Mouse (Mus musculus): Measurements from ENCODE around the gene Tsen34. TPM values are rescaled to one million over a fixed set of nuclear protein-coding genes. Genes with fewer than 3 reads are reported as not detected.
"Not testable (repeated sequence)": the region's sequence is repeated elsewhere in the genome, so short reads cannot be mapped to it uniquely, and the experiment has no call there.

Gene Tsen34
- polyA plus RNA-seq, 1 experiment from 2014 or later: 59.0 TPM

DNA sequence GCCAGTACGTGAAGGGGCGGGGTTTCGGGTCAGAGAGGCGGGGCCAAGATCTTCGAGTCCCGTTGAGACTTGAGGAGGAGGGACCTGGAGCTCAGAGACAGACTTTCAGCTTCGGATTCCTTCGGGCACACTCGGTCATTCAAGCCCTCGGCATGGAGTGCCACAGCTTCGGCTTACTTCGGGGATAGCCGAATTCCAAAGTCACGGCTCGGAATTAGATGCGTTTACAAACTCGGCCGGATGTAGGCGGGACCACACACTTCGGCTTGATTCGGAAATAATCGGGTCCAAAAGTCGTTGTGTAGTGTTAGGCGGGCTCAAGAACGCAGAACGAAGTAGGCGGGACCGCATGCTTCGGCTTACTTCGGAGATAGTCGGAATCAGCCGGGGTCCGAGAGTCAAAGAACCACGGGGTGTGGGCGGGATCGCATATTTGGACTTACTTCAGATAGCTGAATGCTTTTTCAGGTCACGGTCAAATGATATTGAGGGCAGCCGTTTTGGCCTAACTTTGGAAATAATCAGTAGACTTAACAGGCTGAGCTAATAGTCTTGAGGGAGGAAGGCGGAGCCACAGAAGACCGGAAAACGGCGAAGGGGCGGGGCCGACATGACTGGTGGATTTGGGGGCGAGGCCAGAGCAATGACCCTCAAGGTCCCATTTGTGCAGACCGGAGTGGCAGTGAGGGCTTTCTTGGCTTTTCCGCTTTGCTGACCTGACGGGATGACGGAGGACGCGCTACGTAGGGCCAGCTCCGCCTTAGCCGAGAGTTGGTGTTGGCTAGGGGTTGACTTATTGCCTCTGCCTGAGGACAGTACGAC, 535 bp downstream of the Tsen34 start, which contains the start of gene Mboat7:
Gene Mboat7, minus strand, starts transcription at position 537 of the 822 bp plus-strand sequence.
- H3K4me2 ChIP-seq: peak within 1 kb of the TSS; percentile 96
- ATAC-seq: peak; percentile 83
- peaks cover 39% of the 10 kb centered on the region for H3K4me1 ChIP-seq
- H3K27me3 ChIP-seq (replicated peaks): no peaks in the 10 kb centered on the region
- WGBS (ENCODE audit: insufficient replicate concordance): under 1% methylated on average over 55 of the region's 55 CpGs
- H3K4me3 ChIP-seq: peak within 1 kb of the TSS; percentile 71
- no peaks in the 10 kb centered on the region for H3K9me3 ChIP-seq (replicated peaks)
- peaks cover 28% of the 10 kb centered on the region for H3K36me3 ChIP-seq
- peak within 1 kb of the TSS; percentile 87 for H3K27ac ChIP-seq
- H3K9ac ChIP-seq: peak within 1 kb of the TSS; percentile 82

DNA sequence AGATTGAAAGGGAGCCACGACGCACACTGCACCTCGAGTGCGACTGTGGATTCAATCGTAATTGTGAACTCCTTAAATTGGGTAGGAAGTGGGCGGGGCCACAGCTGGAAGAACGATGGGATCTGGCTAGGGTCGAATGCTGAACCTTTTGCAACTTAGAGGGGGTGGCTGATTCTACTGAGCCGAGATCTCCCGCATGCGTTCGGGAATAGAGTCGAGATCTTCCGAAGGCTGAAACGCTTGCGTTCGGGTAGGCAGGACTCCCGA, 1.1 kb downstream of the Tsen34 start:
- H3K36me3 ChIP-seq: peaks cover 29% of the 10 kb centered on the region
- H3K4me3 ChIP-seq: peak overlapping the region; percentile 71
- H3K9ac ChIP-seq: peak overlapping the region; percentile 82
- no peaks in the 10 kb centered on the region for H3K9me3 ChIP-seq (replicated peaks)
- H3K4me2 ChIP-seq: peak overlapping the region; percentile 96
- no peak for ATAC-seq
- H3K4me1 ChIP-seq: peaks cover 39% of the 10 kb centered on the region
- under 1% methylated on average over 18 of the region's 18 CpGs for WGBS (ENCODE audit: insufficient replicate concordance)
- no peaks in the 10 kb centered on the region for H3K27me3 ChIP-seq (replicated peaks)
- peak overlapping the region; percentile 87 for H3K27ac ChIP-seq

DNA sequence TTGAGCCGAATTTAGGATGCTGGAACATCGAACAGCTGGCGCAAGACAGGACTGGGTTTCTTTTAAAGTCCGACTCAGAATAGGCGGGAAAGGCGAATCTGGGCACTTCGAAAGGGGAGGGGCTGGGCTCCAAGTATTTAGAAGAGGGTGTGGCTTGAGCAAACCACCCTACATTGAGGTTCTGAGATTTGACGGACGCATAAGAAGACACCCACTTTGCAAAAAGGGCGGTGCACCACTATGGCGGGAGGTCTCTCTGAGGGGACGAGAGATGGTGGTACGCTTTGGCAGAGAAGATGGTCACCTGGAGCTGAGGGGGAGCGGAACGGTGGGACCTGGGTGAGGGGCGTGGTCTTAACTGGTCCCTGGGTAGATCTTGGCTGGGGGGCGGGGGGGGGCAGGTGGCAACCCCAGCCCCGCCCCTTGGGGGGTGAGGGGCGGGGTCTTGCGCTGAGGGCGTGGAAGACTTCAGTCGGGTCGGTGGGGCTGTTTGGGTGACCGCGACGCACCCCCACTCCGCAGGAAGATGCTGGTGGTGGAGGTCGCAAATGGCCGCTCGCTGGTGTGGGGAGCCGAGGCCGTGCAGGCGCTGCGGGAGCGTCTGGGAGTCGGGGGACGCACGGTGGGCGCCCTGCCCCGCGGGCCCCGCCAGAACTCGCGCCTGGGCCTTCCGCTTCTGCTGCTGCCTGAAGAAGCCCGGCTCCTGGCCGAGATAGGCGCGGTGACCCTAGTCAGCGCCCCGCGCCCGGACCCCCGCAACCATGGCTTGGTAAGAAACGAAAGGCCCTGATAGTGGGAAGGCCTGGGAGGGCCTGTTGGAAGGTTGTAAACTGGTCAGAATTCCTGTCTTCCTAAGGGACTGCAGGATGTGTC, 1.6 kb downstream of the Tsen34 start:
- ATAC-seq: peak; percentile 45

DNA sequence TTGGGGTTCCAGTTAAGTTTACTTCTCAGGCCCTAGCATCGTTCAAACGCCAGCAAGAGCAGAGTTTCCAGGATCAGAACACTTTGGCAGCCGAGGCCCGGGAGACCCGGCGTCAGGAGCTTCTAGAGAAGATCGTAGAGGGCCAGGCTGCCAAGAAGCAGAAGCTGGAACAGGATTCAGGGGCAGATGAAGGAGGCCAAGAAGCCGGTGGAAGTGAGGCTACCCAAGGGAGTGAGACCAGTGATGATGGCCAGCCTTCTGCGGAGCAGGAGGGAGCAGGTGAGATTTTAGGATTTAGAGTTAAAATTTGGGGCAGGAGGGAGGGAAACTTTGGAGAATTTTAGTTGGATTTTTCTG, 2.3 kb downstream of the Tsen34 start:
- not testable (repeated sequence) for H3K9me3 ChIP-seq (replicated peaks); H3K27me3 ChIP-seq (replicated peaks); H3K27ac ChIP-seq; ATAC-seq
- Histone ChIP-seq H3K36me3 (peaks cover 38% of the 10 kb centered on the region), H3K4me3 (peak overlapping the region; percentile 71), H3K4me2 (peak overlapping the region; percentile 96), H3K9ac (peak overlapping the region; percentile 82), H3K4me1 (peaks cover 39% of the 10 kb centered on the region)
- WGBS (ENCODE audit: insufficient replicate concordance): 6% methylated on average over 9 of the region's 9 CpGs

More for the DNA sequence above, 1.6 kb downstream of the Tsen34 start:
- peak overlapping the region; percentile 82 for H3K9ac ChIP-seq
- H3K4me3 ChIP-seq: peak overlapping the region; percentile 71
- peak overlapping the region; percentile 87 for H3K27ac ChIP-seq
- peaks cover 39% of the 10 kb centered on the region for H3K4me1 ChIP-seq
- no peaks in the 10 kb centered on the region for H3K27me3 ChIP-seq (replicated peaks)
- WGBS (ENCODE audit: insufficient replicate concordance): under 1% methylated on average over 53 of the region's 55 CpGs
- H3K9me3 ChIP-seq (replicated peaks): no peaks in the 10 kb centered on the region
- H3K4me2 ChIP-seq: peak overlapping the region; percentile 96
- H3K36me3 ChIP-seq: peaks cover 34% of the 10 kb centered on the region

DNA sequence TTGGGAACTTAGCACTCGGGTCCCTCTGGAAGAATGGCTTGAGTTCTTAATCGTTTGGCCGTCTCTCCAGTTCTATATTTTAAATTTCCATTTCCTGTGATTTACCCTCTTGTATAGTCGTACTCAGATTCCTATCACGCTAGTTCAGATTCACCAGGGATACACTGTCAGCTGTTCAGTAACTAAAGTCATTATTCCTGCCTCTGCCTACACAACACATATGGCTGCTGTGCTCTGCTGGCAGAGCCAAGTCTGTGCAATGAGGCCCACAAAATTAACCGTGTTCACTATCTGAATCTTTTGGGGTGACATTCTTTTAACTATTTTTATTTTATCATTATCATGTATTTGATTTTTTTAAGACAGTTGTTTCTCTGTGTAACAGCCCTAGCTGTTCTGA, 5.8 kb downstream of the Tsen34 start:
- no peak overlapping the region for H3K4me3 ChIP-seq
- peaks cover 42% of the 10 kb centered on the region for H3K36me3 ChIP-seq
- H3K4me2 ChIP-seq: no peak overlapping the region
- 79% methylated on average over 6 of the region's 6 CpGs for WGBS (ENCODE audit: insufficient replicate concordance)
- no peak overlapping the region for H3K27ac ChIP-seq
- no peak overlapping the region for H3K9ac ChIP-seq
- no peaks in the 10 kb centered on the region for H3K27me3 ChIP-seq (replicated peaks)
- H3K9me3 ChIP-seq (replicated peaks): no peaks in the 10 kb centered on the region
- no peak for ATAC-seq
- H3K4me1 ChIP-seq: peaks cover 30% of the 10 kb centered on the region

DNA sequence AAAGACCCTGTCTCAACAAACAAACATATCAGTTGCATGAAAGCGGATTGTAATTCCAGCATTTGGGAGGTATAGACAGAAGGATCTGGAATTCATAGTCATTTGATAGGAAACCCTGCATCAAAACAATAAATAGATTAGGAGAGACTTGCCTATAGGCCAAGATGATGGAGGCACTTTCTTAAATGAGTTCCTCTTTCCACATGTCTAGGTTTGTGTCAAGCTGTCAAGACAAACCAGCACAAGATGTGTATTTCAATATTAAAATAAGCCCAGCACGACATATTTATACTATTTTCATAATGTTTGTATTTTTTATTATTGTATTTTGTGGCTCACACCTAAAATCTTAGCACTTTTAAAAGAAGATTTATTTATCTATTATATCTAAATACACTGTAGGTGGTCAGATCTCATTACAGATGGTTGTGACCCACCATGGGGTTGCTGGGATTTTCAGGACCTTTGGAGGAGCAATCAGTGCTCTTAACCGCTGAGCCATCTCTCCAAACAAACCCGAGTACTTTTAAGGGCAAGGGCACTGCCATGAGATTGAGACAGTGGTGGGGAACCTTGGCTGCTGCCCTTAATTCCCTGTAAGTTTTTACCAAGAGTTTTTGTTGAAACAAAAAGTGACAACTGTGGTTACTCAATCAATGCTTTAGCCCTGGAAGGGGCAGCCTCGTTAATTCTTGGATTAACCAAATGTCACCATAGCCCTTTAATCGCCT, 10.7 kb downstream of the Tsen34 start:
- peak overlapping the region; percentile 76 for H3K4me2 ChIP-seq
- no peaks in the 10 kb centered on the region for H3K27me3 ChIP-seq (replicated peaks)
- H3K9ac ChIP-seq: peak overlapping the region; percentile 94
- no peaks in the 10 kb centered on the region for H3K9me3 ChIP-seq (replicated peaks)
- ATAC-seq: peak; percentile 43
- peak overlapping the region; percentile 55 for H3K27ac ChIP-seq
- H3K36me3 ChIP-seq: peaks cover 67% of the 10 kb centered on the region
- H3K4me3 ChIP-seq: peak overlapping the region; percentile 91
- H3K4me1 ChIP-seq: peaks cover 33% of the 10 kb centered on the region
- WGBS (ENCODE audit: insufficient replicate concordance): 16% methylated on average over 6 of the region's 6 CpGs

DNA sequence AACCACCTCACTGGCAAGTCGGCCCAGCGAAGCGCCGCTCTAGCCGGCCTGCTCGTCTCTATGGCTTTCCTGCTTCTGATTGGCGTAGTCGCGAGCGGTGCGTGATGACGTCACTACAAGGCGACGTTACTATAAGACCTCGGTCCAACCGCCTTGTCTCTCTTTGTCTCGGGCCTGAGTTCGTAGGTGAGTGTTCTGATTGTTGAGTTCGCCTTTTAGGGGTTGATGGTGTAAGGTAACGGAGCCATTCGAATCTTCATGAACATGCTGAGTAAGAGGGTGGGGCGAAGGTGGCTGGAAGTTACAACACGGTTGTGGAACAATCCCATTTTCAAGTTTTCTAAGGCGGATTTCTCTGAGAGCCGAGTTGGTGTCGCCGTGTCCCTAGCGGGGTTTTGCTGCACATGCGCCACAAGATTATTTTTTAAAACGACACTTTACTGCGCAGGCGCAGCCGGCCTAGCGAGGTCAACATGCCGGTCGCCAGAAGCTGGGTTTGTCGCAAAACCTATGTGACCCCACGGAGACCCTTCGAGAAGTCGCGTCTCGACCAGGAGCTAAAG, 11.3 kb downstream of the Tsen34 start, which contains the start of gene Rps9:
Gene Rps9, plus strand, starts transcription at position 115 of the 563 bp plus-strand sequence.
- peak within 1 kb of the TSS; percentile 91 for H3K4me3 ChIP-seq
- H3K27me3 ChIP-seq (replicated peaks): no peaks in the 10 kb centered on the region
- peak within 1 kb of the TSS; percentile 94 for H3K9ac ChIP-seq
- peaks cover 33% of the 10 kb centered on the region for H3K4me1 ChIP-seq
- peak; percentile 88 for ATAC-seq
- under 1% methylated on average over 42 of the region's 42 CpGs for WGBS (ENCODE audit: insufficient replicate concordance)
- H3K4me2 ChIP-seq: peak within 1 kb of the TSS; percentile 76
- peaks cover 60% of the 10 kb centered on the region for H3K36me3 ChIP-seq
- peak within 1 kb of the TSS; percentile 95 for H3K27ac ChIP-seq
- no peaks in the 10 kb centered on the region for H3K9me3 ChIP-seq (replicated peaks)

DNA sequence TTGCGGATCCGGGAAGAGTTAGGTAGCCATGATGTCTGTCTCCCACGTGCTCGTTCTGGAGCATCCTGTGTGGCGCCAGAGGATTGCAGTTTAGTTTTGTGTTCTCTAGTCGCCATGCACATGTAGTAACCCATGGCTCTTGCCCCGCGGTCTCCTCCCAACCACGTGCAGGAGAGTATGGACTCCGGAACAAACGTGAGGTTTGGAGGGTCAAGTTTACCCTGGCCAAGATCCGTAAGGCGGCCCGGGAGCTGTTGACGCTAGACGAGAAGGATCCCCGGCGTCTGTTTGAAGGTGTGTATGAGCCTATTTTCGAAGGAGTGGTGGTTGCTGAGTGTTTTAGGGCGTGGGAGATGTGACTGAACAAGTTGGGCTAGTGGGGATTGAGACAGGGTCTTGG, 11.8 kb downstream of the Tsen34 start:
- Histone ChIP-seq H3K4me1 (peaks cover 33% of the 10 kb centered on the region), H3K9ac (peak overlapping the region; percentile 94), H3K27me3 (replicated peaks) (no peaks in the 10 kb centered on the region), H3K36me3 (peaks cover 55% of the 10 kb centered on the region), H3K27ac (peak overlapping the region; percentile 95), H3K4me3 (peak overlapping the region; percentile 91), H3K4me2 (peak overlapping the region; percentile 76), H3K9me3 (replicated peaks) (no peaks in the 10 kb centered on the region)
- peak; percentile 3; the same call in 1 of the 2 replicates for ATAC-seq
- under 1% methylated on average over 20 of the region's 20 CpGs for WGBS (ENCODE audit: insufficient replicate concordance)

DNA sequence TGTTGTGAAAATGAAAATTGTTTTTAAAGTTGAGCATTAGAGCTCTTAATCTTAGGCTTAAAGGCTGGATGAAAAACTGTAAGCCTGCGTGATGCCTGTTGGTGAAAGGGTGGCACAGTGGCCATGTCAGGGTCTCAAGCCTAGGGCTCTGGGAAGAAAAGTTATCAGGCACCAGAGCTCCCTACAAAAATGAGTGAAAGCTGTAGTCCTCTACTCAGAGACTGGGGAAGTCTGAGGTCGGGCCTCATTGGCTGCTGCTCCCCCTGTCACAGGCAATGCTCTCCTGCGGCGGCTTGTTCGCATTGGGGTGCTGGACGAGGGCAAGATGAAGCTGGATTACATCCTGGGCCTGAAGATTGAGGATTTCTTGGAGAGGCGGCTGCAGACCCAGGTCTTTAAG, 12.8 kb downstream of the Tsen34 start:
- H3K4me2 ChIP-seq: peak overlapping the region; percentile 76
- not testable (repeated sequence) for H3K9me3 ChIP-seq (replicated peaks); H3K27me3 ChIP-seq (replicated peaks); ATAC-seq
- peaks cover 46% of the 10 kb centered on the region for H3K36me3 ChIP-seq
- H3K4me3 ChIP-seq: peak overlapping the region; percentile 91
- 4% methylated on average over 7 of the region's 7 CpGs for WGBS (ENCODE audit: insufficient replicate concordance)
- peaks cover 33% of the 10 kb centered on the region for H3K4me1 ChIP-seq
- H3K9ac ChIP-seq: peak overlapping the region; percentile 94
- H3K27ac ChIP-seq: peak overlapping the region; percentile 95

DNA sequence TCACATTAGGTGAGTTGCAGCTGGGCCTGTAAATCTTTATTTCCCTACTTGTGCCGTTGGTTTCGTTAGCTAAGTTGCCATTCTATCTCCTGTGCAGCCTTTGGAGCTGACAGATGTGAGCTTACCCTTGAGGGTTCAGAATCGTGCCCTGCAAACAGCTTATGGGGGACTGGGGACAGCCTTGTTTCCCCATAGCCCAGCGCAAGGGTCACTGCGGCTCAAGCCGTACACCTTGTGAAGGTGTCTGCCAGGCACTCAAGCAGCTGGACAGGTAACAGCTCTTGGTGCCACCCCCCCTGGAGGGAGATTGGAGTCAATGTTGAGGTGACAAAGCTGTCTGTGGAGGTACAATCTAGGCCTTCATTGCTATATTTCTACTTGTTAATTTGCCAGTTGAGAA, 13.2 kb downstream of the Tsen34 start:
- peak overlapping the region; percentile 95 for H3K27ac ChIP-seq
- no peaks in the 10 kb centered on the region for H3K27me3 ChIP-seq (replicated peaks)
- H3K4me1 ChIP-seq: peaks cover 33% of the 10 kb centered on the region
- 17% methylated on average over 6 of the region's 6 CpGs for WGBS (ENCODE audit: insufficient replicate concordance)
- peaks cover 45% of the 10 kb centered on the region for H3K36me3 ChIP-seq
- no peak for ATAC-seq
- peak overlapping the region; percentile 94 for H3K9ac ChIP-seq
- peak overlapping the region; percentile 76 for H3K4me2 ChIP-seq
- peak overlapping the region; percentile 91 for H3K4me3 ChIP-seq
- no peaks in the 10 kb centered on the region for H3K9me3 ChIP-seq (replicated peaks)

DNA sequence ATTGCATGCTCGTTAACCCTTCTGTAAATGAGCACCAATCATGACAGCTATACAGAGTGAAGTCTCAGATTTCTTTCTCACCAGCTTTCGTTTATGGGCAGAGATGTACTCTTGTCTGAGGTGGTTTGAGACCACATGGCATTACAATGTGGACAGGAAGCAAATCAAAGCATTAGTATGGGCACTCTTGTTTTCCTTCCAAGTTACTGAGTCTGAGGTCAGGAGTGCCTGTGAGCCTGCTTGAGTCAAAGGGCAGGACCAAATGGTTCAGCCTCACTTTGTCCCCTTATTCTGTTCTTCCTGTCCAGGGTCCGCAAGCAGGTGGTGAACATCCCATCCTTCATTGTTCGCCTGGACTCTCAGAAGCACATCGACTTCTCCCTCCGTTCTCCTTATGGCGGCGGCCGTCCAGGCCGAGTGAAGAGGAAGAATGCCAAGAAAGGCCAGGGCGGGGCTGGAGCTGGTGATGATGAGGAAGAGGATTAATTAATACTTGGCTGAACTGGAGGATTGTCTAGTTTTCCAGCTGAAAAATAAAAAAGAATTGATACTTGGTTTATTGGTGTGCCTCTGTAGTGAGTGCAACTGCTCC, 13.8 kb downstream of the Tsen34 start:
- Histone ChIP-seq H3K9ac (peak overlapping the region; percentile 94), H3K4me3 (peak overlapping the region; percentile 91), H3K27me3 (replicated peaks) (no peaks in the 10 kb centered on the region), H3K4me1 (peaks cover 33% of the 10 kb centered on the region), H3K4me2 (peak overlapping the region; percentile 76), H3K27ac (peak overlapping the region; percentile 95), H3K9me3 (replicated peaks) (no peaks in the 10 kb centered on the region), H3K36me3 (peaks cover 41% of the 10 kb centered on the region)
- no peak for ATAC-seq
- WGBS (ENCODE audit: insufficient replicate concordance): 30% methylated on average over 11 of the region's 11 CpGs

Measured in liver, embryonic 12.5 days (tissue).